Mouse (Mus musculus) myocyte (in vitro differentiated cells): ENCODE results near the gene Zar1.

Experiments
- POLR2A ChIP-seq: IDR thresholded peaks from one replicate; pipeline ENCODE4 v1.6.1; 2011; ENCODE audit warnings: low read depth, mild to moderate bottlenecking, control low read depth, moderate library complexity; ENCODE audit not compliant: insufficient read length
- SRF ChIP-seq: IDR thresholded peaks from one replicate; pipeline ENCODE4 v1.6.1; 2011; ENCODE audit warnings: low read depth; ENCODE audit not compliant: control insufficient read depth, insufficient read length
- TCF3 ChIP-seq: IDR thresholded peaks from one replicate; pipeline ENCODE4 v1.6.1; 2011; ENCODE audit warnings: low read depth, control low read depth; ENCODE audit not compliant: insufficient read length

DNA sequence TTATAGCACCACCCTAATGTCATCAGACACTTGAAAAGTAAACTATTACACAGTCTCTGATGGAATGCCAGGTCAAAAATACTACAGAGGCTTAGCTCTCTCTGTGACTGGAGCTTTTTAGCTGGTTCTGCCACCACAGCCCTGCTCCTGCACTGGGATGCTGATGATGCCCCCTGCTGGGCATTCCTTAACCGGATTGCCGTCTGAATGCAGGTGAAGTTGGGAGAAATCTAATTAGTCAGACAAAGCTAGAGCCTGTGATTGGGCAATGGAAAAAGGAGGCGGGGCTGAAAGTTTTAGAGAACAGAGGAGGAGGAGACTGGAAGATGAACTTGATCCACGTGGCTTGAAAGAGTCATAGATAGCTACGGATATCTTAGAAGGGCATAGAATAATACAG, 20.0 kb upstream of the Zar1 start:
- TF ChIP-seq SRF, result no peak
- no peak for TF ChIP-seq POLR2A
- no peak for TF ChIP-seq TCF3
